Mouse (Mus musculus) granulocyte monocyte progenitor cell, adult 5-6 weeks (primary cell): ENCODE measurements around the gene Gm12845. TPM values are rescaled to one million over a fixed set of nuclear protein-coding genes. Genes with fewer than 3 reads are reported as not detected.

Experiments
- total RNA-seq, 2 experiments: library from RNA; stranded (forward) in 1 of 2; stranded (reverse) in 1 of 2; fragments of 200-712, 200-1000 nt in 1 of 2; fragments of >200 nt in 1 of 2; fragmentation: Nextera tagmentation in 1 of 2; gene quantifications; 2 replicates each; pipeline ENCODE4 v1.2.3; 2014 to 2017

The Gm12845 gene
- total RNA-seq, 2 experiments from 2014 or later, result not detected

Other genes starting within 250 kb of the Gm12845 start
- gene Rnf220, start 227.4 kb upstream of the Gm12845 start, total RNA-seq (2014; fragmentation: Nextera tagmentation), result 90.2 and 113 TPM in 2 replicates
- gene Rnf220, start 227.4 kb upstream of the Gm12845 start, total RNA-seq (2017), result 68.2 and 68.3 TPM in 2 replicates
- 103 and 156 TPM in 2 replicates for gene Eri3, start 174.0 kb upstream of the Gm12845 start, total RNA-seq (2014; fragmentation: Nextera tagmentation)
- 33.8 and 44.3 TPM in 2 replicates for gene Eri3, start 174.0 kb upstream of the Gm12845 start, total RNA-seq (2017)
- gene Dmap1, start 42.1 kb upstream of the Gm12845 start, total RNA-seq (2014; fragmentation: Nextera tagmentation), result 32.0 and 32.8 TPM in 2 replicates
- gene Dmap1, start 42.1 kb upstream of the Gm12845 start, total RNA-seq (2017), result 26.2 and 27.8 TPM in 2 replicates
- not detected in 2 replicates for gene Klf17, start 41.2 kb downstream of the Gm12845 start, total RNA-seq (2014; fragmentation: Nextera tagmentation)
- not detected in 2 replicates for gene Klf17, start 41.2 kb downstream of the Gm12845 start, total RNA-seq (2017)
- gene Slc6a9, start 110.1 kb downstream of the Gm12845 start, total RNA-seq (2014; fragmentation: Nextera tagmentation), result not detected in 2 replicates
- not detected in 2 replicates for gene Slc6a9, start 110.1 kb downstream of the Gm12845 start, total RNA-seq (2017)
- not detected in 2 replicates for gene Ccdc24, start 148.1 kb downstream of the Gm12845 start, total RNA-seq (2014; fragmentation: Nextera tagmentation)
- gene Ccdc24, start 148.1 kb downstream of the Gm12845 start, total RNA-seq (2017), result not detected in 2 replicates
- gene B4galt2, start 159.1 kb downstream of the Gm12845 start, total RNA-seq (2014; fragmentation: Nextera tagmentation), result 0.73 TPM in 1 of 2 replicates, not detected in the other
- gene B4galt2, start 159.1 kb downstream of the Gm12845 start, total RNA-seq (2017), result 0.04 TPM in 1 of 2 replicates, not detected in the other
- gene Atp6v0b, start 162.9 kb downstream of the Gm12845 start, total RNA-seq (2014; fragmentation: Nextera tagmentation), result 253 and 300 TPM in 2 replicates
- 97.8 and 111 TPM in 2 replicates for gene Atp6v0b, start 162.9 kb downstream of the Gm12845 start, total RNA-seq (2017)
- 13.3 and 15.6 TPM in 2 replicates for gene Dph2, start 167.6 kb downstream of the Gm12845 start, total RNA-seq (2014; fragmentation: Nextera tagmentation)
- gene Dph2, start 167.6 kb downstream of the Gm12845 start, total RNA-seq (2017), result 8.9 and 9.6 TPM in 2 replicates
- 30.4 and 38.6 TPM in 2 replicates for gene Ipo13, start 190.6 kb downstream of the Gm12845 start, total RNA-seq (2014; fragmentation: Nextera tagmentation)
- 7.2 and 10.0 TPM in 2 replicates for gene Ipo13, start 190.6 kb downstream of the Gm12845 start, total RNA-seq (2017)
- not detected in 2 replicates for gene Artn, start 205.4 kb downstream of the Gm12845 start, total RNA-seq (2014; fragmentation: Nextera tagmentation)
- gene Artn, start 205.4 kb downstream of the Gm12845 start, total RNA-seq (2017), result not detected in 2 replicates